Mouse (Mus musculus) heart, embryonic 14.5 days (tissue): ENCODE results near the gene Epx. TPM values are rescaled to one million over a fixed set of nuclear protein-coding genes. Genes with fewer than 3 reads are reported as not detected.

Experiments
- ATAC-seq: fragments of 200-750 bp; cut with Nextera tagmentation; 2 replicates; pipeline ENCODE4 v1.8.0; 2017; ENCODE audit warnings: low read depth, moderate TSS enrichment; ENCODE audit not compliant: insufficient number of reproducible peaks, insufficient read depth, low FRiP score
- H3K27ac ChIP-seq, 2 experiments: fragments of 200-500 bp in 1 of 2; fragments of 300-500 bp in 1 of 2; sonication (generic) in 1 of 2; replicated peaks in 1 of 2; 2 replicates each; pipeline ENCODE4 v1.5.1; 2012 to 2014; ENCODE audit warnings: low read depth in 2 of 2, low read length in 2 of 2, control low read depth in 1 of 2, mild to moderate bottlenecking in 1 of 2, mixed read lengths in 1 of 2; ENCODE audit not compliant: control insufficient read depth in 1 of 2, insufficient read depth in 1 of 2
- H3K27me3 ChIP-seq: fragments of 300-500 bp; sonication (generic); 2 replicates; pipeline ENCODE4 v1.6.1; 2014; ENCODE audit warnings: mild to moderate bottlenecking, low read length, control low read depth; ENCODE audit not compliant: control insufficient read depth, insufficient read depth
- H3K36me3 ChIP-seq: fragments of 300-500 bp; sonication (generic); 2 replicates; pipeline ENCODE4 v1.6.1; 2014; ENCODE audit warnings: mild to moderate bottlenecking, control low read depth, low read length, mixed read lengths; ENCODE audit not compliant: control insufficient read depth, insufficient read depth
- H3K4me1 ChIP-seq, 2 experiments: fragments of 200-500 bp in 1 of 2; fragments of 300-500 bp in 1 of 2; sonication (generic) in 1 of 2; 2 replicates each; pipeline ENCODE4 v1.6.1; 2012 to 2014; ENCODE audit warnings: low read length in 2 of 2, control low read depth in 1 of 2, mixed read lengths in 1 of 2; ENCODE audit not compliant: control insufficient read depth in 2 of 2, insufficient read depth in 2 of 2
- H3K4me2 ChIP-seq: fragments of 300-500 bp; sonication (generic); 2 replicates; pipeline ENCODE4 v1.6.1; 2014; ENCODE audit warnings: mild to moderate bottlenecking, low read length
- H3K4me3 ChIP-seq, 2 experiments: fragments of 200-500 bp in 1 of 2; fragments of 300-500 bp in 1 of 2; sonication (generic) in 1 of 2; 2 replicates each; pipeline ENCODE4 v1.5.1; 2012 to 2014; ENCODE audit warnings: low read length in 2 of 2, mild to moderate bottlenecking in 2 of 2, control low read depth in 1 of 2, low read depth in 1 of 2, moderate library complexity in 1 of 2; ENCODE audit not compliant: control insufficient read depth in 1 of 2, insufficient read depth in 1 of 2
- H3K9ac ChIP-seq: fragments of 300-500 bp; sonication (generic); 2 replicates; pipeline ENCODE4 v1.6.1; 2014; ENCODE audit warnings: mild to moderate bottlenecking, low read length
- H3K9me3 ChIP-seq: fragments of 300-500 bp; sonication (generic); 2 replicates; pipeline ENCODE4 v1.6.1; 2016; ENCODE audit warnings: low read length, control low read depth; ENCODE audit not compliant: control insufficient read depth
- WGBS: fragments of 180-500 bp; shearing (Covaris S2); extraction: QIAGEN DNeasy Blood & Tissue Kit; methylation state at CpG from one replicate; pipeline ENCODE4 v1.1.7; 2014; 5-methylcytosine and 5-hydroxymethylcytosine counted together
- polyA plus RNA-seq: library from polyadenylated mRNA; unstranded; fragments of >200 nt; fragmentation: Nextera tagmentation; extraction: Ambion mirVana; gene quantifications from 2 replicates; pipeline ENCODE4 v1.2.1, GENCODE M21; 2014

Gene Epx
- polyA plus RNA-seq, 1 experiment from 2014 or later = 0.63 TPM

GRCm38 (mm10) chr11:87840676-87841075, 34.7 kb downstream of the Epx start:
- no peak overlapping the region for H3K9ac ChIP-seq
- no peak overlapping the region for H3K27ac ChIP-seq
- H3K27me3 ChIP-seq = no peaks in the 10 kb centered on the region
- H3K4me1 ChIP-seq = peaks cover 6 to 19% of the 10 kb centered on the region in 2 experiments
- peak overlapping the region; percentile 42 for H3K4me2 ChIP-seq
- no peak overlapping the region for H3K4me3 ChIP-seq
- H3K9me3 ChIP-seq = no peaks in the 10 kb centered on the region
- WGBS = 26% methylated on average over 8 of the region's 8 CpGs
- 0 out of 2 replicates have a peak, but pooled peaks have one; percentile 75 for ATAC-seq
- no peaks in the 10 kb centered on the region for H3K36me3 ChIP-seq

- no peak within 1 kb of the TSS for H3K4me3 ChIP-seq
- peaks cover 11% of the 10 kb centered on the region; the same call in 1 of the 2 replicates for H3K27me3 ChIP-seq
- H3K4me1 ChIP-seq = no peaks in the 10 kb centered on the region
- H3K9me3 ChIP-seq = no peaks in the 10 kb centered on the region
- no peak within 1 kb of the TSS for H3K27ac ChIP-seq
- ATAC-seq = no peak
- H3K4me2 ChIP-seq = no peak within 1 kb of the TSS
- 67% methylated on average over 10 of the region's 10 CpGs for WGBS
- no peak within 1 kb of the TSS for H3K9ac ChIP-seq
- no peaks in the 10 kb centered on the region for H3K36me3 ChIP-seq
Measured at GRCm38 (mm10) chr11:87828239-87828900, 47.0 kb downstream of the Epx start, which contains the start of gene Lpo. Gene Lpo (minus strand): TSS chr11:87828289.

- Histone ChIP-seq H3K27ac (no peak overlapping the region), H3K4me1 (peaks cover 0 to 4% of the 10 kb centered on the region in 2 experiments; a peak in 2 of 4 replicates), H3K4me2 (no peak overlapping the region), H3K36me3 (no peaks in the 10 kb centered on the region), H3K9me3 (no peaks in the 10 kb centered on the region), H3K4me3 (no peak overlapping the region), H3K27me3 (peaks cover 29% of the 10 kb centered on the region), H3K9ac (no peak overlapping the region)
- WGBS = 55% methylated on average over 5 of the region's 5 CpGs
- ATAC-seq = no peak
Measured at GRCm38 (mm10) chr11:87821502-87821901, 53.8 kb downstream of the Epx start.

GRCm38 (mm10) chr11:87817443-87817773, 57.9 kb downstream of the Epx start:
- Histone ChIP-seq H3K27ac (no peak overlapping the region), H3K9ac (peak overlapping the region; percentile 56; the same call in 1 of the 2 replicates), H3K27me3 (peaks cover 35% of the 10 kb centered on the region), H3K4me1 (peaks cover 0 to 4% of the 10 kb centered on the region in 2 experiments; a peak in 2 of 4 replicates), H3K4me3 (peak overlapping the region in 1 of 2 experiments; percentile 40; a peak in 2 of 4 replicates), H3K4me2 (peak overlapping the region; percentile 74), H3K36me3 (no peaks in the 10 kb centered on the region), H3K9me3 (no peaks in the 10 kb centered on the region)
- 31% methylated on average over 4 of the region's 4 CpGs for WGBS
- no peak for ATAC-seq

- Histone ChIP-seq H3K4me2 (peak overlapping the region; percentile 74), H3K36me3 (no peaks in the 10 kb centered on the region), H3K27me3 (peaks cover 30% of the 10 kb centered on the region), H3K27ac (no peak overlapping the region), H3K9me3 (no peaks in the 10 kb centered on the region), H3K4me3 (peak overlapping the region; percentile 40 to 47), H3K4me1 (peaks cover 0 to 4% of the 10 kb centered on the region in 2 experiments; a peak in 2 of 4 replicates), H3K9ac (peak overlapping the region; percentile 56; the same call in 1 of the 2 replicates)
- ATAC-seq = no peak
- 3% methylated on average over 31 of the region's 31 CpGs for WGBS
Measured at GRCm38 (mm10) chr11:87816707-87817442, 58.5 kb downstream of the Epx start.

- Histone ChIP-seq H3K27me3 (peaks cover 28% of the 10 kb centered on the region), H3K4me1 (peaks cover 0 to 4% of the 10 kb centered on the region in 2 experiments; a peak in 2 of 4 replicates), H3K4me2 (no peak overlapping the region), H3K36me3 (no peaks in the 10 kb centered on the region), H3K9me3 (no peaks in the 10 kb centered on the region), H3K4me3 (no peak overlapping the region), H3K9ac (no peak overlapping the region), H3K27ac (no peak overlapping the region)
- 76% methylated on average over 8 of the region's 8 CpGs for WGBS
- no peak for ATAC-seq
Measured at GRCm38 (mm10) chr11:87814831-87815230, 60.5 kb downstream of the Epx start.
